Mouse (Mus musculus) limb, embryonic 14.5 days (tissue): Measurements from ENCODE around the gene Iqcf3. TPM values are rescaled to one million over a fixed set of nuclear protein-coding genes. Genes with fewer than 3 reads are reported as not detected.
"Not testable (repeated sequence)": the region's sequence is repeated elsewhere in the genome, so short reads cannot be mapped to it uniquely, and the experiment has no call there.

ENCODE experiments used
- ATAC-seq: fragments of 200-750 bp; cut with Nextera tagmentation; 2 replicates; pipeline ENCODE4 v1.8.0; 2017; ENCODE audit warnings: low read depth, moderate number of reproducible peaks, moderate TSS enrichment; ENCODE audit not compliant: low FRiP score
- DNase-seq: peaks from one replicate; pipeline ENCODE4 v3.0.0-alpha.2; 2015; ENCODE audit warnings: low spot score
- H3K27ac ChIP-seq: fragments of 300-500 bp; sonication (generic); replicated peaks from 2 replicates; pipeline ENCODE4 v1.5.1; 2014; ENCODE audit warnings: low read depth, mild to moderate bottlenecking, low read length, moderate library complexity, mixed read lengths
- H3K27me3 ChIP-seq: fragments of 300-500 bp; sonication (generic); 2 replicates; pipeline ENCODE4 v1.6.1; 2014; ENCODE audit warnings: low read length, mixed read lengths; ENCODE audit not compliant: control insufficient read depth, insufficient read depth
- H3K36me3 ChIP-seq: fragments of 300-500 bp; sonication (generic); 2 replicates; pipeline ENCODE4 v1.6.1; 2014; ENCODE audit warnings: mild to moderate bottlenecking, low read length, moderate library complexity, mixed read lengths; ENCODE audit not compliant: control insufficient read depth, insufficient read depth
- H3K4me1 ChIP-seq: fragments of 300-500 bp; sonication (generic); 2 replicates; pipeline ENCODE4 v1.6.1; 2014; ENCODE audit warnings: antibody characterized with exemption, low read length, mixed read lengths; ENCODE audit not compliant: control insufficient read depth, insufficient read depth
- H3K4me2 ChIP-seq: fragments of 300-500 bp; sonication (generic); replicated peaks from 2 replicates; pipeline ENCODE4 v1.6.1; 2014; ENCODE audit warnings: low read depth, mild to moderate bottlenecking, low read length, moderate library complexity; ENCODE audit not compliant: severe bottlenecking
- H3K4me3 ChIP-seq: fragments of 300-500 bp; sonication (generic); replicated peaks from 2 replicates; pipeline ENCODE4 v1.5.1; 2014; ENCODE audit warnings: low read length
- H3K9ac ChIP-seq: fragments of 300-500 bp; sonication (generic); 2 replicates; pipeline ENCODE4 v1.6.1; 2014; ENCODE audit warnings: mild to moderate bottlenecking, low read depth, low read length, moderate library complexity; ENCODE audit not compliant: severe bottlenecking
- H3K9me3 ChIP-seq: fragments of 300-500 bp; sonication (generic); 2 replicates; pipeline ENCODE4 v1.6.1; 2016; ENCODE audit warnings: low read length; ENCODE audit not compliant: control insufficient read depth
- POLR2A ChIP-seq: fragments of 200-500 bp; IDR thresholded peaks from 2 replicates; pipeline ENCODE4 v1.8.0; 2012; ENCODE audit warnings: inconsistent platforms, mild to moderate bottlenecking, moderate library complexity, borderline replicate concordance; ENCODE audit not compliant: insufficient read depth, insufficient read length; ENCODE audit errors: extremely low read depth
- WGBS: fragments of 180-500 bp; shearing (Covaris S2); extraction: QIAGEN DNeasy Blood & Tissue Kit; methylation state at CpG from one replicate; pipeline ENCODE4 v1.1.7; 2014; 5-methylcytosine and 5-hydroxymethylcytosine counted together
- polyA plus RNA-seq, 2 experiments: library from polyadenylated mRNA; depleted of rRNA in 1 of 2; stranded (reverse) in 1 of 2; unstranded in 1 of 2; fragments of >200 nt; fragmentation: Nextera tagmentation in 1 of 2; extraction: Ambion mirVana in 1 of 2; gene quantifications; 2 replicates each; pipeline versions ENCODE4 v1.2.1 to v1.2.3; 2012 to 2014

The Iqcf3 gene
- polyA plus RNA-seq, 2 experiments = not detected

DNA sequence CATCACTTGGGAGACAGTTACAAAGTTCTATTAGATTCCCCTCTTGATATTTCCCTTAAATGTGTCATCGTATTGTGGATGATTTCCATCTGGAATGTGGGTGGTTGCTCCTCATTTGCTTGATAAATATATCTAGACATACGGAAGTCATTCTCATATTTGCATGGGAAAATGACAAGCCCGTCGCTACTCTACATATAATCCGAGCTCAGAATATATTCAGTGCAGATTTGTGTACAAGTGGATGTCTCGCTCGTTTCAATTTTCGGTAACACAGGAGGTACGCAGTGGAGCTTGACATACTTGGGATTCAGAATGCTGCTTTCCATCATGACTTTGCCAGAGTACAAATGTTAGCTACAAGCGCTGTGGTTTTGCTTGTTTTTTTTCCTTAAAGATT is 52.1 kb downstream of the Iqcf3 start:
- WGBS = 94% methylated on average over 10 of the region's 10 CpGs
- no peaks in the 10 kb centered on the region for H3K9me3 ChIP-seq
- ATAC-seq = no peak

DNA sequence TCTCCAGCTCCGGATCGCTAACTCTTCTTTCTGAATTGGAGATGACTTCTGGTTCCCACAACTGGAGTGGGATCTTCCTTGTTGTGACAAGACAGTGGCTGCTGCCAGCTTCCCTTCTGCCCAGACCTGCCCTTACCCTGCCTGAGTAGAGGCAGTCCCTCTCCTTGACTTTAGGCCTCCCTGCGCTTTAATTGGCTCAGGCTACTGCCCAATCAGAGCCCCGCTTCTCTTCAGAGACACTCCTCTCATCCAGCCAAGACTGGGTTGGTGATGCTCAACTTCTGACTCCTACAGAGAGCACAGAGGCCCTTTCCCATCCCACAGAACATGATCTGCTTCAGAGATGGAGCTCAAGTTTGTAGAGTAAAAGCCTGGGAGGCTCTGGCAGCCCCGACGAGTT is 57.2 kb downstream of the Iqcf3 start:
- Histone ChIP-seq H3K4me3 (no peak overlapping the region), H3K9me3 (no peaks in the 10 kb centered on the region), H3K27ac (no peak overlapping the region), H3K36me3 (no peaks in the 10 kb centered on the region), H3K4me1 (no peaks in the 10 kb centered on the region), H3K27me3 (no peaks in the 10 kb centered on the region), H3K4me2 (no peak overlapping the region), H3K9ac (no peak overlapping the region)
- 76% methylated on average over 6 of the region's 6 CpGs for WGBS
- no peak for DNase-seq
- TF ChIP-seq POLR2A = no peak
- ATAC-seq = no peak

More for the DNA sequence above, 52.1 kb downstream of the Iqcf3 start:
- no peak overlapping the region for H3K4me3 ChIP-seq
- H3K4me1 ChIP-seq = no peaks in the 10 kb centered on the region
- H3K27ac ChIP-seq = no peak overlapping the region
- DNase-seq = no peak
- H3K9ac ChIP-seq = no peak overlapping the region
- no peaks in the 10 kb centered on the region for H3K27me3 ChIP-seq
- no peak for TF ChIP-seq POLR2A
- H3K36me3 ChIP-seq = no peaks in the 10 kb centered on the region
- no peak overlapping the region for H3K4me2 ChIP-seq

DNA sequence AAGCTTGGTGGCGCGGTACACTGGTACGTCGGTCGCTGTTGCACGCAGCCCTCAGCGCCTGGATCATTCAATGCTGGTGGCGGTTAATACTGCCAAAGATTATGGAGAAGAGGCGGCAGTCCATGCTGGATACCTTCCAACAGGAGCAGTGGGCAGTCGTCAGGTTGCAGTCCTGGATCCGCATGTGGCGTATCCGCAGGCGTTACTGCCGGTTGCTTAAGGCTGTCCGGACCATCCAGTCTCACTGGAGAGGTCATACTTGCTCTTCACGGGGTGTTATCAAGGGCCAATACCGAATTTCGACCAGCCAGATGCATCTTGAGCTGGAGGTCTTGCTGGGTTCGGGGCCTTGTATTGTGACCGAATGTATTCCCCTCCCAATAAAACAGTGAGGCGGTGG is 59.6 kb downstream of the Iqcf3 start:
- Histone ChIP-seq H3K27me3 (no peaks in the 10 kb centered on the region), H3K36me3 (no peaks in the 10 kb centered on the region), H3K27ac (no peak overlapping the region), H3K9ac (no peak overlapping the region), H3K4me3 (no peak overlapping the region), H3K9me3 (no peaks in the 10 kb centered on the region), H3K4me1 (no peaks in the 10 kb centered on the region), H3K4me2 (no peak overlapping the region)
- no peak for DNase-seq
- no peak for ATAC-seq
- no peak for TF ChIP-seq POLR2A
- WGBS = 84% methylated on average over 22 of the region's 22 CpGs

DNA sequence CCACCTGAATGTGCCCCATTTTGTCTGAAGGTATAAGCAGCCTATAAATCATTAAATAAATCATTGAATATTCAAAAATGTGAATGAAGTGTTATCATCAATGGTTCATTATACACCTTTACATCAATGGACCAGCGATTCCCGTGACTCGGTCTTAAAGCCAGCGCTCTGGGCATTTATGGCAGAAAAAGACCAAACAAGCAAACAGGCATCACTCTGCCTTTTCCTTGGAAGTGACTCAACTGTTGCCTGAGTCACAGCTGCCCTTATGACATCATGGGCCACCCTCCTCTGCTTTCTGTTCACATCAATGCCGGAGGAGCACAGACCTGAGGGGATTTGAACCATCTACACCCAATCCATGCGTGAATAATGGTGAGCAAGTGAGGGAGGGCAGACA is 61.8 kb downstream of the Iqcf3 start, which contains the start of gene Iqcf1:
Gene Iqcf1 (plus strand): TSS at position 301 of the 400 bp plus-strand sequence.
- Histone ChIP-seq H3K4me2 (no peak within 1 kb of the TSS), H3K27me3 (no peaks in the 10 kb centered on the region), H3K27ac (no peak within 1 kb of the TSS), H3K4me3 (no peak within 1 kb of the TSS), H3K9me3 (no peaks in the 10 kb centered on the region), H3K36me3 (no peaks in the 10 kb centered on the region), H3K4me1 (no peaks in the 10 kb centered on the region), H3K9ac (no peak within 1 kb of the TSS)
- DNase-seq (no peak), ATAC-seq (no peak)
- no peak for TF ChIP-seq POLR2A
- 87% methylated on average over 6 of the region's 6 CpGs for WGBS

DNA sequence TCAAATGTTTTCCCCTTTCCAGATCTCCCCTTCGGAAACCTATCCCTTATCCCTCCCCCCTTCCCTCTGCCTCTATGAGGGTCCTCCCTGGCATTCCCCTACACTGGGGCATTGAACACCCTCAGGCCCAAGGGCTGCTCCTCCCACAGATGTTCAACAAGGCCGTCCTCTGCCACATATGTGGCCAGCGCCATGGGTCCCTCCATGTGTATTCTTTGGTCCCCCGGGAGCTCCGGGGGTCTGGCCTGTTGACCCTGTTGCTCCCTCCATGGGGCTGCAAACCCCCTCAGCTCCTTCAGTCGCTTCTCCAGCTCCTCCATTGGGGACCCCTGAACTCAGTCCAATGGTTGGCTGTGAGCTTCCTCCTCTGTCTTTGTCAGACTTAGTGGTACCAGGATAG is 73.8 kb downstream of the Iqcf3 start:
- 81% methylated on average over 6 of the region's 6 CpGs for WGBS
- not testable (repeated sequence) for H3K4me2 ChIP-seq, DNase-seq, ATAC-seq, H3K4me1 ChIP-seq, H3K27me3 ChIP-seq, H3K9me3 ChIP-seq, H3K4me3 ChIP-seq, H3K9ac ChIP-seq, H3K27ac ChIP-seq
- peaks cover 36% of the 10 kb centered on the region for H3K36me3 ChIP-seq

DNA sequence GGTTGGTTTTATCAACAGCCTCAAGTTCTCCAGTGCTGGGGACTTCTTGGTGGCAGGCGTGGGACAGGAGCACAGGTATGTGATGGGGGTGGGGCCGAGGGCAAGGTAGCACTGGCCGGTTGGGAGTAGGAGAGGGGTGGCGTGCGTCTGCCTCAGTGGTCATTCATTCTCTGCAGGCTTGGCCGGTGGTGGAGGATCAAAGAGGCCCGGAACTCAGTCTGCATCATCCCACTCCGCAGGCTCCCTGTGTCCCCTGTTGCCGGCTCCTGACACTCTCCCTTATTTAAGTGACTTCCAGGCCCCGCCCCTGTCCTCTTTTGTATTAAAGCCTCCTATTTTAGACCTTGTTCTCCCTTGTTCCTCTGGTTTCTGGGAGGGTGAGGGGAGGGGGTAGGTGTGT is 76.4 kb downstream of the Iqcf3 start:
- 80% methylated on average over 10 of the region's 10 CpGs for WGBS
- Histone ChIP-seq H3K4me3 (no peak overlapping the region), H3K4me1 (no peaks in the 10 kb centered on the region), H3K4me2 (no peak overlapping the region), H3K9ac (no peak overlapping the region), H3K27ac (no peak overlapping the region), H3K36me3 (peaks cover 53% of the 10 kb centered on the region), H3K9me3 (no peaks in the 10 kb centered on the region), H3K27me3 (no peaks in the 10 kb centered on the region)
- TF ChIP-seq POLR2A = no peak
- DNase-seq = no peak
- no peak for ATAC-seq
